Mouse (Mus musculus) megakaryocyte, embryonic 14.5 days (primary cell): ENCODE data around the gene Smox.

Source experiments
- FLI1 ChIP-seq: IDR thresholded peaks from 2 replicates; pipeline ENCODE4 v1.6.1; 2012; ENCODE audit warnings: low read length, inconsistent platforms, mixed read lengths
- GATA1 ChIP-seq: IDR thresholded peaks from 3 replicates; pipeline ENCODE4 v1.6.1; 2012; ENCODE audit warnings: mixed read lengths, low read length, inconsistent platforms, borderline replicate concordance

DNA sequence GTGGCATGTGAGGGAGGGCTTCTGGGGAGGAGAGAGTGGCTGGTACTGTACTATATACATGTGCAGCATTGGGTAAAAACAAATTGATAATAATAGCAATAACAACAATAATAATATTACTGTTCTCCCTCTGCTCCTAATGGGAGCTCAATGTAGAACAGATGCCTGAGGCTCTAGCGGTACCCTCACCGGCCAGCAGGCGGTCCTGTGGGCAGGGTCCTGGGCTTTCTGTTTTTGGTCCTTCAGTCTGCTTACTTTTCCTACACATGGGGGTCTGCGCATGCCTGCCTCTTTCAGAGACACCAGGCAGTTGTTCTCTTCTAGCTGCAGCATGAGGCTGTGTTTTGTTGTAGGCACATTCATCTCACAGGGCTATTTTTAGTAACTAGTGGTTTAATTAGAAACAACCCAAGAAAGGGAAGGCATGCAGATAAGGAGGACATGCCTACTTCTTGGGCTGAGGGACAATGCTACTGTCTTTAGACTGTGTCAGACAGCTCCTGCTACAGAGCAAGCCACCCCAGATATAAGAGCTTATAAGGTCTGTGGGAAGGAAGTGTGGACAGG is 22.8 kb downstream of the Smox start:
- peak; percentile 74; the same call in 2 of the 3 replicates for TF ChIP-seq GATA1
- no peak for TF ChIP-seq FLI1
